Mouse (Mus musculus) limb, embryonic 12.5 days (tissue): ENCODE measurements at regions not wholly inside any gene's neighbourhood (a gene's known extent, or its start where the extent isn't known, plus 50 kb on each side); places are given as distances from the start of the nearest gene placed in this dataset.

Experiments
- ATAC-seq: fragments of 200-750 bp; cut with Nextera tagmentation; 2 replicates; pipeline ENCODE4 v1.8.0; 2017; ENCODE audit warnings: low read depth, moderate TSS enrichment; ENCODE audit not compliant: insufficient number of reproducible peaks, insufficient read depth, low FRiP score, low TSS enrichment
- H3K27ac ChIP-seq: fragments of 300-500 bp; sonication (generic); 2 replicates; pipeline ENCODE4 v1.5.1; 2016; ENCODE audit warnings: mild to moderate bottlenecking, moderate library complexity
- H3K27me3 ChIP-seq: fragments of 300-500 bp; sonication (generic); 2 replicates; pipeline ENCODE4 v1.6.1; 2016; ENCODE audit warnings: mild to moderate bottlenecking, moderate library complexity
- H3K36me3 ChIP-seq: fragments of 300-500 bp; sonication (generic); 2 replicates; pipeline ENCODE4 v1.6.1; 2016; ENCODE audit warnings: mild to moderate bottlenecking, moderate library complexity
- H3K4me1 ChIP-seq: fragments of 300-500 bp; sonication (generic); replicated peaks from 2 replicates; pipeline ENCODE4 v1.6.1; 2016
- H3K4me2 ChIP-seq: fragments of 300-500 bp; sonication (generic); 2 replicates; pipeline ENCODE4 v1.6.1; 2016; ENCODE audit warnings: mild to moderate bottlenecking, moderate library complexity
- H3K4me3 ChIP-seq: fragments of 300-500 bp; sonication (generic); replicated peaks from 2 replicates; pipeline ENCODE4 v1.5.1; 2016; ENCODE audit warnings: mild to moderate bottlenecking
- H3K9ac ChIP-seq: fragments of 300-500 bp; sonication (generic); replicated peaks from 2 replicates; pipeline ENCODE4 v1.6.1; 2016; ENCODE audit warnings: mild to moderate bottlenecking, moderate library complexity
- H3K9me3 ChIP-seq: fragments of 300-500 bp; sonication (generic); 2 replicates; pipeline ENCODE4 v1.6.1; 2016; ENCODE audit warnings: mild to moderate bottlenecking, moderate library complexity
- WGBS: fragments of 180-500 bp; shearing (Covaris S2); methylation state at CpG from one replicate; pipeline ENCODE4 v1.1.7; 2016; 5-methylcytosine and 5-hydroxymethylcytosine counted together

- Histone ChIP-seq H3K4me2 (no peak overlapping the region), H3K27me3 (no peaks in the 10 kb centered on the region), H3K9ac (0 out of 2 replicates have a peak overlapping the region, but pooled peaks have one; percentile 8), H3K4me3 (no peak overlapping the region), H3K4me1 (peaks cover 35% of the 10 kb centered on the region), H3K36me3 (no peaks in the 10 kb centered on the region), H3K9me3 (no peaks in the 10 kb centered on the region), H3K27ac (peak overlapping the region; percentile 70)
- WGBS: 36% methylated on average over 14 of the region's 14 CpGs
- 0 out of 2 replicates have a peak, but pooled peaks have one; percentile 39 for ATAC-seq
Observed at GRCm38 (mm10) chr12:79949101-79949824, 163.6 kb downstream of the Zfp36l1 start.

GRCm38 (mm10) chr12:79947574-79947973 lies 165.2 kb downstream of the Zfp36l1 start:
- no peak overlapping the region for H3K4me2 ChIP-seq
- H3K4me3 ChIP-seq: no peak overlapping the region
- ATAC-seq: no peak
- WGBS: 88% methylated on average over 4 of the region's 4 CpGs
- peaks cover 49% of the 10 kb centered on the region for H3K4me1 ChIP-seq
- no peak overlapping the region for H3K27ac ChIP-seq
- no peak overlapping the region for H3K9ac ChIP-seq
- no peaks in the 10 kb centered on the region for H3K27me3 ChIP-seq
- H3K36me3 ChIP-seq: no peaks in the 10 kb centered on the region
- no peaks in the 10 kb centered on the region for H3K9me3 ChIP-seq

GRCm38 (mm10) chr12:79946777-79947176 lies 166.0 kb downstream of the Zfp36l1 start:
- H3K27ac ChIP-seq: no peak overlapping the region
- H3K9ac ChIP-seq: no peak overlapping the region
- ATAC-seq: no peak
- no peaks in the 10 kb centered on the region for H3K27me3 ChIP-seq
- H3K9me3 ChIP-seq: no peaks in the 10 kb centered on the region
- 89% methylated on average over 10 of the region's 10 CpGs for whole genome bisulfite sequencing
- no peaks in the 10 kb centered on the region for H3K36me3 ChIP-seq
- peaks cover 57% of the 10 kb centered on the region for H3K4me1 ChIP-seq
- H3K4me3 ChIP-seq: no peak overlapping the region
- H3K4me2 ChIP-seq: no peak overlapping the region

- ATAC-seq: no peak
- Histone ChIP-seq H3K27ac (peak overlapping the region; percentile 87; the same call in 1 of the 2 replicates), H3K4me2 (no peak overlapping the region), H3K9me3 (no peaks in the 10 kb centered on the region), H3K9ac (no peak overlapping the region), H3K4me3 (no peak overlapping the region), H3K4me1 (peaks cover 63% of the 10 kb centered on the region), H3K27me3 (no peaks in the 10 kb centered on the region), H3K36me3 (no peaks in the 10 kb centered on the region)
- 73% methylated on average over 4 of the region's 4 CpGs for WGBS
Observed at GRCm38 (mm10) chr12:79945899-79946298, 166.9 kb downstream of the Zfp36l1 start.

GRCm38 (mm10) chr12:79944714-79945493 lies 167.9 kb downstream of the Zfp36l1 start:
- no peaks in the 10 kb centered on the region for H3K9me3 ChIP-seq
- no peak overlapping the region for H3K9ac ChIP-seq
- whole genome bisulfite sequencing: 18% methylated on average over 6 of the region's 6 CpGs
- no peak; the same call in 1 of the 2 replicates for ATAC-seq
- H3K4me2 ChIP-seq: no peak overlapping the region
- H3K27ac ChIP-seq: peak overlapping the region; percentile 87
- no peaks in the 10 kb centered on the region for H3K27me3 ChIP-seq
- no peaks in the 10 kb centered on the region for H3K36me3 ChIP-seq
- no peak overlapping the region for H3K4me3 ChIP-seq
- peaks cover 63% of the 10 kb centered on the region for H3K4me1 ChIP-seq

- WGBS: 81% methylated on average over 10 of the region's 10 CpGs
- H3K36me3 ChIP-seq: no peaks in the 10 kb centered on the region
- no peaks in the 10 kb centered on the region for H3K27me3 ChIP-seq
- peaks cover 58% of the 10 kb centered on the region for H3K4me1 ChIP-seq
- no peak for ATAC-seq
- no peaks in the 10 kb centered on the region for H3K9me3 ChIP-seq
- no peak overlapping the region for H3K4me3 ChIP-seq
- H3K27ac ChIP-seq: peak overlapping the region; percentile 87
- no peak overlapping the region for H3K4me2 ChIP-seq
- H3K9ac ChIP-seq: no peak overlapping the region
Observed at GRCm38 (mm10) chr12:79944090-79944489, 168.7 kb downstream of the Zfp36l1 start.

GRCm38 (mm10) chr12:79942563-79943131 lies 170.2 kb downstream of the Zfp36l1 start:
- Histone ChIP-seq H3K4me3 (no peak overlapping the region), H3K27me3 (no peaks in the 10 kb centered on the region), H3K9ac (no peak overlapping the region), H3K27ac (peak overlapping the region; percentile 79), H3K36me3 (no peaks in the 10 kb centered on the region), H3K4me1 (peaks cover 51% of the 10 kb centered on the region), H3K4me2 (no peak overlapping the region), H3K9me3 (no peaks in the 10 kb centered on the region)
- ATAC-seq: no peak
- 27% methylated on average over 10 of the region's 10 CpGs for WGBS

GRCm38 (mm10) chr12:79941828-79942227 lies 171.0 kb downstream of the Zfp36l1 start:
- no peaks in the 10 kb centered on the region for H3K9me3 ChIP-seq
- H3K4me1 ChIP-seq: peaks cover 59% of the 10 kb centered on the region
- H3K4me3 ChIP-seq: no peak overlapping the region
- H3K9ac ChIP-seq: no peak overlapping the region
- H3K36me3 ChIP-seq: no peaks in the 10 kb centered on the region
- ATAC-seq: no peak
- WGBS: 23% methylated on average over 3 of the region's 3 CpGs
- H3K4me2 ChIP-seq: no peak overlapping the region
- peak overlapping the region; percentile 79; the same call in 1 of the 2 replicates for H3K27ac ChIP-seq
- H3K27me3 ChIP-seq: no peaks in the 10 kb centered on the region

- no peaks in the 10 kb centered on the region for H3K9me3 ChIP-seq
- H3K27me3 ChIP-seq: no peaks in the 10 kb centered on the region
- H3K4me1 ChIP-seq: peaks cover 52% of the 10 kb centered on the region
- no peak for ATAC-seq
- no peaks in the 10 kb centered on the region for H3K36me3 ChIP-seq
- WGBS: 90% methylated on average over 9 of the region's 9 CpGs
- H3K9ac ChIP-seq: no peak overlapping the region
- no peak overlapping the region for H3K27ac ChIP-seq
- H3K4me3 ChIP-seq: no peak overlapping the region
- H3K4me2 ChIP-seq: no peak overlapping the region
Observed at GRCm38 (mm10) chr12:79939436-79939835, 173.4 kb downstream of the Zfp36l1 start.

- no peaks in the 10 kb centered on the region for H3K9me3 ChIP-seq
- no peak overlapping the region for H3K27ac ChIP-seq
- H3K4me1 ChIP-seq: peaks cover 38% of the 10 kb centered on the region
- no peaks in the 10 kb centered on the region for H3K27me3 ChIP-seq
- H3K36me3 ChIP-seq: no peaks in the 10 kb centered on the region
- ATAC-seq: no peak
- no peak overlapping the region for H3K4me2 ChIP-seq
- WGBS: 90% methylated on average over 4 of the region's 4 CpGs
- H3K4me3 ChIP-seq: no peak overlapping the region
- H3K9ac ChIP-seq: no peak overlapping the region
Observed at GRCm38 (mm10) chr12:79937876-79938275, 174.9 kb downstream of the Zfp36l1 start.

GRCm38 (mm10) chr12:79936698-79937097 lies 176.1 kb downstream of the Zfp36l1 start:
- Histone ChIP-seq H3K4me1 (peaks cover 29% of the 10 kb centered on the region), H3K4me3 (no peak overlapping the region), H3K27me3 (no peaks in the 10 kb centered on the region), H3K4me2 (no peak overlapping the region), H3K9me3 (no peaks in the 10 kb centered on the region), H3K36me3 (no peaks in the 10 kb centered on the region), H3K9ac (no peak overlapping the region), H3K27ac (peak overlapping the region; percentile 76)
- no peak for ATAC-seq
- 19% methylated on average over 5 of the region's 5 CpGs for WGBS
